Mouse (Mus musculus): ENCODE data around the gene Gm10097. TPM values are rescaled to one million over a fixed set of nuclear protein-coding genes. Genes with fewer than 3 reads are reported as not detected.

Gm10097 gene
- polyA plus RNA-seq, 1 experiment from 2014 or later = not detected

GRCm38 (mm10) chr10:5045671-5046070 is 23.3 kb upstream of the Gm10097 start:
- no peaks in the 10 kb centered on the region for H3K4me1 ChIP-seq (ENCODE audit: insufficient read depth, low read length)
- no peak overlapping the region for H3K4me2 ChIP-seq (replicated peaks; ENCODE audit: low read depth, low read length)
- H3K9ac ChIP-seq (replicated peaks; ENCODE audit: low read length) = no peak overlapping the region
- H3K9me3 ChIP-seq (ENCODE audit: low read length) = no peaks in the 10 kb centered on the region
- no peak for ATAC-seq (ENCODE audit: low FRiP score, low TSS enrichment)
- H3K36me3 ChIP-seq (ENCODE audit: insufficient read depth, low read length) = peaks cover 4% of the 10 kb centered on the region; the same call in 1 of the 2 replicates
- no peak overlapping the region for H3K4me3 ChIP-seq (ENCODE audit: low read length)
- WGBS = 96% methylated on average over 5 of the region's 5 CpGs
- no peak overlapping the region for H3K27ac ChIP-seq (ENCODE audit: low read length)
- no peaks in the 10 kb centered on the region for H3K27me3 ChIP-seq (ENCODE audit: insufficient read depth, low read length)

GRCm38 (mm10) chr10:5056243-5056735 is 12.7 kb upstream of the Gm10097 start:
- Histone ChIP-seq H3K9me3 (ENCODE audit: low read length) (no peaks in the 10 kb centered on the region), H3K36me3 (ENCODE audit: insufficient read depth, low read length) (no peaks in the 10 kb centered on the region), H3K9ac (replicated peaks; ENCODE audit: low read length) (no peak overlapping the region), H3K27me3 (ENCODE audit: insufficient read depth, low read length) (no peaks in the 10 kb centered on the region), H3K27ac (ENCODE audit: low read length) (no peak overlapping the region), H3K4me2 (replicated peaks; ENCODE audit: low read depth, low read length) (no peak overlapping the region), H3K4me3 (ENCODE audit: low read length) (no peak overlapping the region), H3K4me1 (ENCODE audit: insufficient read depth, low read length) (no peaks in the 10 kb centered on the region)
- WGBS = 88% methylated on average over 10 of the region's 10 CpGs
- ATAC-seq (ENCODE audit: low FRiP score, low TSS enrichment) = no peak

GRCm38 (mm10) chr10:5056940-5057339 is 12.1 kb upstream of the Gm10097 start:
- H3K4me2 ChIP-seq (replicated peaks; ENCODE audit: low read depth, low read length) = no peak overlapping the region
- no peaks in the 10 kb centered on the region for H3K27me3 ChIP-seq (ENCODE audit: insufficient read depth, low read length)
- no peaks in the 10 kb centered on the region for H3K9me3 ChIP-seq (ENCODE audit: low read length)
- no peak for ATAC-seq (ENCODE audit: low FRiP score, low TSS enrichment)
- no peaks in the 10 kb centered on the region for H3K36me3 ChIP-seq (ENCODE audit: insufficient read depth, low read length)
- no peak overlapping the region for H3K9ac ChIP-seq (replicated peaks; ENCODE audit: low read length)
- no peak overlapping the region for H3K27ac ChIP-seq (ENCODE audit: low read length)
- WGBS = 65% methylated on average over 3 of the region's 3 CpGs
- H3K4me3 ChIP-seq (ENCODE audit: low read length) = no peak overlapping the region
- H3K4me1 ChIP-seq (ENCODE audit: insufficient read depth, low read length) = no peaks in the 10 kb centered on the region

- no peaks in the 10 kb centered on the region for H3K9me3 ChIP-seq (ENCODE audit: low read length)
- H3K27me3 ChIP-seq (ENCODE audit: insufficient read depth, low read length) = no peaks in the 10 kb centered on the region
- no peak overlapping the region for H3K4me2 ChIP-seq (replicated peaks; ENCODE audit: low read depth, low read length)
- WGBS = 91% methylated on average over 15 of the region's 15 CpGs
- H3K4me1 ChIP-seq (ENCODE audit: insufficient read depth, low read length) = no peaks in the 10 kb centered on the region
- H3K9ac ChIP-seq (replicated peaks; ENCODE audit: low read length) = no peak overlapping the region
- H3K4me3 ChIP-seq (ENCODE audit: low read length) = no peak overlapping the region
- ATAC-seq (ENCODE audit: low FRiP score, low TSS enrichment) = no peak
- H3K36me3 ChIP-seq (ENCODE audit: insufficient read depth, low read length) = no peaks in the 10 kb centered on the region
- no peak overlapping the region for H3K27ac ChIP-seq (ENCODE audit: low read length)
Measured at GRCm38 (mm10) chr10:5057661-5058060, 11.3 kb upstream of the Gm10097 start.

- H3K9ac ChIP-seq (replicated peaks; ENCODE audit: low read length) = no peak overlapping the region
- no peaks in the 10 kb centered on the region for H3K36me3 ChIP-seq (ENCODE audit: insufficient read depth, low read length)
- no peak overlapping the region for H3K4me3 ChIP-seq (ENCODE audit: low read length)
- 78% methylated on average over 2 of the region's 2 CpGs for WGBS
- H3K4me2 ChIP-seq (replicated peaks; ENCODE audit: low read depth, low read length) = no peak overlapping the region
- H3K27me3 ChIP-seq (ENCODE audit: insufficient read depth, low read length) = no peaks in the 10 kb centered on the region
- H3K9me3 ChIP-seq (ENCODE audit: low read length) = no peaks in the 10 kb centered on the region
- ATAC-seq (ENCODE audit: low FRiP score, low TSS enrichment) = no peak
- H3K4me1 ChIP-seq (ENCODE audit: insufficient read depth, low read length) = no peaks in the 10 kb centered on the region
- H3K27ac ChIP-seq (ENCODE audit: low read length) = no peak overlapping the region
Measured at GRCm38 (mm10) chr10:5058876-5059275, 10.1 kb upstream of the Gm10097 start.

GRCm38 (mm10) chr10:5059983-5060382 is 9.0 kb upstream of the Gm10097 start:
- Histone ChIP-seq H3K4me2 (replicated peaks; ENCODE audit: low read depth, low read length) (no peak overlapping the region), H3K27me3 (ENCODE audit: insufficient read depth, low read length) (no peaks in the 10 kb centered on the region), H3K9me3 (ENCODE audit: low read length) (no peaks in the 10 kb centered on the region), H3K27ac (ENCODE audit: low read length) (no peak overlapping the region), H3K9ac (replicated peaks; ENCODE audit: low read length) (no peak overlapping the region), H3K4me1 (ENCODE audit: insufficient read depth, low read length) (no peaks in the 10 kb centered on the region), H3K4me3 (ENCODE audit: low read length) (no peak overlapping the region), H3K36me3 (ENCODE audit: insufficient read depth, low read length) (no peaks in the 10 kb centered on the region)
- 71% methylated on average over 2 of the region's 2 CpGs for WGBS
- no peak for ATAC-seq (ENCODE audit: low FRiP score, low TSS enrichment)

GRCm38 (mm10) chr10:5067113-5067512 is 1.9 kb upstream of the Gm10097 start:
- 80% methylated on average over 3 of the region's 3 CpGs for WGBS
- H3K4me3 ChIP-seq (ENCODE audit: low read length) = no peak overlapping the region
- no peaks in the 10 kb centered on the region for H3K27me3 ChIP-seq (ENCODE audit: insufficient read depth, low read length)
- no peaks in the 10 kb centered on the region for H3K36me3 ChIP-seq (ENCODE audit: insufficient read depth, low read length)
- no peaks in the 10 kb centered on the region for H3K4me1 ChIP-seq (ENCODE audit: insufficient read depth, low read length)
- H3K9ac ChIP-seq (replicated peaks; ENCODE audit: low read length) = no peak overlapping the region
- no peaks in the 10 kb centered on the region for H3K9me3 ChIP-seq (ENCODE audit: low read length)
- H3K27ac ChIP-seq (ENCODE audit: low read length) = no peak overlapping the region
- no peak for ATAC-seq (ENCODE audit: low FRiP score, low TSS enrichment)
- H3K4me2 ChIP-seq (replicated peaks; ENCODE audit: low read depth, low read length) = no peak overlapping the region

- H3K36me3 ChIP-seq (ENCODE audit: insufficient read depth, low read length) = no peaks in the 10 kb centered on the region
- H3K9ac ChIP-seq (replicated peaks; ENCODE audit: low read length) = no peak overlapping the region
- H3K4me3 ChIP-seq (ENCODE audit: low read length) = no peak overlapping the region
- H3K27ac ChIP-seq (ENCODE audit: low read length) = no peak overlapping the region
- H3K9me3 ChIP-seq (ENCODE audit: low read length) = 0 out of 2 replicates have a peak, but pooled peaks cover 4% of the 10 kb centered on the region
- 94% methylated on average over 11 of the region's 11 CpGs for WGBS
- ATAC-seq (ENCODE audit: low FRiP score, low TSS enrichment) = no peak
- H3K4me1 ChIP-seq (ENCODE audit: insufficient read depth, low read length) = no peaks in the 10 kb centered on the region
- no peaks in the 10 kb centered on the region for H3K27me3 ChIP-seq (ENCODE audit: insufficient read depth, low read length)
- H3K4me2 ChIP-seq (replicated peaks; ENCODE audit: low read depth, low read length) = no peak overlapping the region
Measured at GRCm38 (mm10) chr10:5070168-5070940, 1.4 kb downstream of the Gm10097 start.

GRCm38 (mm10) chr10:5070941-5071231 is 1.9 kb downstream of the Gm10097 start:
- Histone ChIP-seq H3K9ac (replicated peaks; ENCODE audit: low read length) (no peak overlapping the region), H3K27me3 (ENCODE audit: insufficient read depth, low read length) (no peaks in the 10 kb centered on the region), H3K4me1 (ENCODE audit: insufficient read depth, low read length) (no peaks in the 10 kb centered on the region), H3K27ac (ENCODE audit: low read length) (no peak overlapping the region), H3K4me2 (replicated peaks; ENCODE audit: low read depth, low read length) (no peak overlapping the region), H3K4me3 (ENCODE audit: low read length) (no peak overlapping the region), H3K9me3 (ENCODE audit: low read length) (0 out of 2 replicates have a peak, but pooled peaks cover 4% of the 10 kb centered on the region), H3K36me3 (ENCODE audit: insufficient read depth, low read length) (no peaks in the 10 kb centered on the region)
- 69% methylated on average over 3 of the region's 3 CpGs for WGBS
- ATAC-seq (ENCODE audit: low FRiP score, low TSS enrichment) = no peak

- ATAC-seq (ENCODE audit: low FRiP score, low TSS enrichment) = no peak
- Histone ChIP-seq H3K9ac (replicated peaks; ENCODE audit: low read length) (no peak overlapping the region), H3K4me1 (ENCODE audit: insufficient read depth, low read length) (no peaks in the 10 kb centered on the region), H3K27ac (ENCODE audit: low read length) (no peak overlapping the region), H3K9me3 (ENCODE audit: low read length) (0 out of 2 replicates have a peak, but pooled peaks cover 4% of the 10 kb centered on the region), H3K27me3 (ENCODE audit: insufficient read depth, low read length) (no peaks in the 10 kb centered on the region), H3K4me2 (replicated peaks; ENCODE audit: low read depth, low read length) (no peak overlapping the region), H3K4me3 (ENCODE audit: low read length) (no peak overlapping the region), H3K36me3 (ENCODE audit: insufficient read depth, low read length) (no peaks in the 10 kb centered on the region)
- WGBS = 65% methylated on average over 8 of the region's 8 CpGs
Measured at GRCm38 (mm10) chr10:5072054-5072453, 3.1 kb downstream of the Gm10097 start.
